Mouse (Mus musculus): ENCODE data around the gene Sppl2c.
"Not testable (repeated sequence)": the region's sequence is repeated elsewhere in the genome, so short reads cannot be mapped to it uniquely, and the experiment has no call there.

Gene Sppl2c

GRCm38 (mm10) chr11:104195791-104196190 is 9.7 kb downstream of the Sppl2c start:
- peak; percentile 20 to 69 for DNase-seq (ENCODE audit: low spot score in 2 of 2)

- no peak for DNase-seq (ENCODE audit: low spot score in 2 of 2)
Measured at GRCm38 (mm10) chr11:104197861-104198260, 11.7 kb downstream of the Sppl2c start.

- no peak for DNase-seq (ENCODE audit: low spot score in 2 of 2)
Measured at GRCm38 (mm10) chr11:104203271-104203670, 17.1 kb downstream of the Sppl2c start.

- no peak for DNase-seq (ENCODE audit: low spot score in 2 of 2)
Measured at GRCm38 (mm10) chr11:104206573-104206972, 20.4 kb downstream of the Sppl2c start.

GRCm38 (mm10) chr11:104209041-104209440 is 22.9 kb downstream of the Sppl2c start:
- DNase-seq (ENCODE audit: low spot score in 2 of 2) = no peak

GRCm38 (mm10) chr11:104211251-104211650 is 25.1 kb downstream of the Sppl2c start:
- DNase-seq (ENCODE audit: low spot score in 2 of 2) = no peak

GRCm38 (mm10) chr11:104214128-104214527 is 28.0 kb downstream of the Sppl2c start:
- not testable (repeated sequence) for DNase-seq (ENCODE audit: low spot score in 2 of 2)

GRCm38 (mm10) chr11:104218075-104218474 is 31.9 kb downstream of the Sppl2c start:
- no peak for DNase-seq (ENCODE audit: low spot score in 2 of 2)

- no peak for DNase-seq (ENCODE audit: low spot score in 2 of 2)
Measured at GRCm38 (mm10) chr11:104220291-104220690, 34.2 kb downstream of the Sppl2c start.

GRCm38 (mm10) chr11:104221751-104222150 is 35.6 kb downstream of the Sppl2c start:
- no peak for DNase-seq (ENCODE audit: low spot score in 2 of 2)

- DNase-seq (ENCODE audit: low spot score in 2 of 2) = no peak
Measured at GRCm38 (mm10) chr11:104223301-104223700, 37.2 kb downstream of the Sppl2c start.

- DNase-seq (ENCODE audit: low spot score in 2 of 2) = no peak
Measured at GRCm38 (mm10) chr11:104229391-104229790, 43.3 kb downstream of the Sppl2c start.

- no peak for DNase-seq (ENCODE audit: low spot score in 2 of 2)
Measured at GRCm38 (mm10) chr11:104230066-104230778, 44.1 kb downstream of the Sppl2c start.

GRCm38 (mm10) chr11:104231041-104231911 is 45.1 kb downstream of the Sppl2c start, which contains the start of gene Mapt:
Mapt (plus strand) TSS chr11:104231390.
- peak; percentile 76 to 79 for DNase-seq (ENCODE audit: low spot score in 2 of 2)

- peak in 1 of 2 experiments; percentile 31 for DNase-seq (ENCODE audit: low spot score in 2 of 2)
Measured at GRCm38 (mm10) chr11:104232141-104233061, 46.3 kb downstream of the Sppl2c start.

- DNase-seq (ENCODE audit: low spot score in 2 of 2) = no peak
Measured at GRCm38 (mm10) chr11:104233101-104233500, 47.0 kb downstream of the Sppl2c start.

GRCm38 (mm10) chr11:104233574-104234206 is 47.6 kb downstream of the Sppl2c start:
- no peak for DNase-seq (ENCODE audit: low spot score in 2 of 2)

- DNase-seq (ENCODE audit: low spot score in 2 of 2) = no peak
Measured at GRCm38 (mm10) chr11:104234680-104235079, 48.6 kb downstream of the Sppl2c start.

- DNase-seq (ENCODE audit: low spot score in 2 of 2) = no peak
Measured at GRCm38 (mm10) chr11:104235881-104236280, 49.8 kb downstream of the Sppl2c start.

GRCm38 (mm10) chr11:104237226-104237625 is 51.1 kb downstream of the Sppl2c start:
- DNase-seq (ENCODE audit: low spot score in 2 of 2) = no peak
